Mouse (Mus musculus) midbrain, embryonic 10.5 days (tissue): ENCODE measurements at regions not wholly inside any gene's neighbourhood (a gene's known extent, or its start where the extent isn't known, plus 50 kb on each side); places are given as distances from the start of the nearest gene placed in this dataset.

Experiments
- DNase-seq: peaks from one replicate; pipeline ENCODE4 v3.0.0-alpha.2; 2017; ENCODE audit warnings: low spot score
- H3K27ac ChIP-seq: fragments of 300-500 bp; sonication (generic); replicated peaks from 2 replicates; pipeline ENCODE4 v1.5.1; 2016; ENCODE audit warnings: mild to moderate bottlenecking
- H3K27me3 ChIP-seq: fragments of 300-500 bp; sonication (generic); 2 replicates; pipeline ENCODE4 v1.6.1; 2016; ENCODE audit warnings: low read depth, mild to moderate bottlenecking; ENCODE audit not compliant: poor library complexity, severe bottlenecking
- H3K36me3 ChIP-seq: fragments of 300-500 bp; sonication (generic); 2 replicates; pipeline ENCODE4 v1.6.1; 2016; ENCODE audit warnings: mild to moderate bottlenecking, moderate library complexity
- H3K4me1 ChIP-seq: fragments of 300-500 bp; sonication (generic); 2 replicates; pipeline ENCODE4 v1.6.1; 2016
- H3K4me3 ChIP-seq: fragments of 300-500 bp; sonication (generic); 2 replicates; pipeline ENCODE4 v1.5.1; 2016; ENCODE audit warnings: mild to moderate bottlenecking, moderate library complexity
- H3K9me3 ChIP-seq: fragments of 300-500 bp; sonication (generic); replicated peaks from 2 replicates; pipeline ENCODE4 v1.6.1; 2016; ENCODE audit warnings: mild to moderate bottlenecking
- WGBS: fragments of 180-500 bp; shearing (Covaris S2); methylation state at CpG from one replicate; pipeline ENCODE4 v1.1.7; 2016; 5-methylcytosine and 5-hydroxymethylcytosine counted together

DNA sequence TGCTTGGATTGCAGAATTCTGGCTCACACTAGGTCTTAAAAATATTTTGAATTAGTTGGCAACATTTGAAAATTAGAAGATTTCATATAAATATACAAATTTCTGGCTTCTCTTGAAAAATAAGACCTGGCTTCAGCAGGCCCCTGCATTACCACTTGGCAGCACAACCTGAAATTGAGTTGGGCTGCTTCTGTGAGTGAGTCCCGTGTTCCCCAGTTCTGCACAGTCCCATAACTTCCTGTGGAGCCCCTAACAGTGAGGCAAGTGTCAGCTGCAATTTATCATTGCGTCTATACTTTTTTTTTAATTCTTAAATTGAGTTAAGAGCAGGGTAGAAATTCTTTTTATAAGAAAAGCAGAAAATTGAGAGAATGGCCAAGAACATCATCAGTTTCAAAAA is 164.8 kb downstream of the En1 start:
- Histone ChIP-seq H3K4me1 (peaks cover 10% of the 10 kb centered on the region), H3K4me3 (no peak overlapping the region), H3K36me3 (no peaks in the 10 kb centered on the region), H3K9me3 (no peaks in the 10 kb centered on the region), H3K27ac (no peak overlapping the region), H3K27me3 (no peaks in the 10 kb centered on the region)
- 94% methylated on average over 2 of the region's 2 CpGs for WGBS
- DNase-seq = no peak

GRCm38 (mm10) chr1:120771269-120771668 is 169.1 kb downstream of the En1 start:
- H3K36me3 ChIP-seq = no peaks in the 10 kb centered on the region
- H3K4me1 ChIP-seq = no peaks in the 10 kb centered on the region
- H3K4me3 ChIP-seq = no peak overlapping the region
- no peaks in the 10 kb centered on the region for H3K9me3 ChIP-seq
- no peaks in the 10 kb centered on the region for H3K27me3 ChIP-seq
- DNase-seq = no peak
- 84% methylated on average over 2 of the region's 2 CpGs for WGBS
- no peak overlapping the region for H3K27ac ChIP-seq

- no peak for DNase-seq
- Histone ChIP-seq H3K27ac (no peak overlapping the region), H3K36me3 (no peaks in the 10 kb centered on the region), H3K4me1 (no peaks in the 10 kb centered on the region), H3K9me3 (no peaks in the 10 kb centered on the region), H3K27me3 (no peaks in the 10 kb centered on the region), H3K4me3 (no peak overlapping the region)
- WGBS = 78% methylated on average over 2 of the region's 2 CpGs
Measured at GRCm38 (mm10) chr1:120776906-120777305, 174.7 kb downstream of the En1 start.

- Histone ChIP-seq H3K9me3 (no peaks in the 10 kb centered on the region), H3K4me3 (no peak overlapping the region), H3K36me3 (no peaks in the 10 kb centered on the region), H3K27ac (no peak overlapping the region), H3K27me3 (no peaks in the 10 kb centered on the region), H3K4me1 (no peaks in the 10 kb centered on the region)
- WGBS = 88% methylated on average over 2 of the region's 2 CpGs
- DNase-seq = no peak
Measured at GRCm38 (mm10) chr1:120777468-120777867, 175.2 kb downstream of the En1 start.

DNA sequence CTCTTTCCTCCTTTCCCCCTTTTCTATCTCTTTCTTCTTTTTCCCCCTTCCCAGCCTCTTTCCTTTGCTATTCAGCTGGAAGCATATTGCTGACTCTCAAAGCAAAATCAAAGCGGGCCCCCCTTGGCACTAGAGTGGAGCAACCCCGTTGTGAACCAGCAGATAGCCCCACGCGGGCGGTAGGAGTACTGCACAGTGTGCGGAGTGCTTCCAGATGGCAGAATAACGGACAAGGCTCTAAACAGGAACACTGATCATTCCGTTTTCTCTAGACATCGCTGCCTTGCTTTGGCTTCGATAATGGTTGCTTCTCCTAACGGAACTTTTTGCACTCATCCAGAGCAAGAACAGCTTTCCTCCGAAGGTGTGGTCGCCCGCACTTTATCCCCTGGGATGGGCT is 193.0 kb downstream of the En1 start:
- no peaks in the 10 kb centered on the region for H3K9me3 ChIP-seq
- no peak overlapping the region for H3K4me3 ChIP-seq
- no peak overlapping the region for H3K27ac ChIP-seq
- DNase-seq = peak; percentile 15
- 69% methylated on average over 14 of the region's 14 CpGs for whole genome bisulfite sequencing
- no peaks in the 10 kb centered on the region for H3K36me3 ChIP-seq
- H3K4me1 ChIP-seq = no peaks in the 10 kb centered on the region
- H3K27me3 ChIP-seq = no peaks in the 10 kb centered on the region

DNA sequence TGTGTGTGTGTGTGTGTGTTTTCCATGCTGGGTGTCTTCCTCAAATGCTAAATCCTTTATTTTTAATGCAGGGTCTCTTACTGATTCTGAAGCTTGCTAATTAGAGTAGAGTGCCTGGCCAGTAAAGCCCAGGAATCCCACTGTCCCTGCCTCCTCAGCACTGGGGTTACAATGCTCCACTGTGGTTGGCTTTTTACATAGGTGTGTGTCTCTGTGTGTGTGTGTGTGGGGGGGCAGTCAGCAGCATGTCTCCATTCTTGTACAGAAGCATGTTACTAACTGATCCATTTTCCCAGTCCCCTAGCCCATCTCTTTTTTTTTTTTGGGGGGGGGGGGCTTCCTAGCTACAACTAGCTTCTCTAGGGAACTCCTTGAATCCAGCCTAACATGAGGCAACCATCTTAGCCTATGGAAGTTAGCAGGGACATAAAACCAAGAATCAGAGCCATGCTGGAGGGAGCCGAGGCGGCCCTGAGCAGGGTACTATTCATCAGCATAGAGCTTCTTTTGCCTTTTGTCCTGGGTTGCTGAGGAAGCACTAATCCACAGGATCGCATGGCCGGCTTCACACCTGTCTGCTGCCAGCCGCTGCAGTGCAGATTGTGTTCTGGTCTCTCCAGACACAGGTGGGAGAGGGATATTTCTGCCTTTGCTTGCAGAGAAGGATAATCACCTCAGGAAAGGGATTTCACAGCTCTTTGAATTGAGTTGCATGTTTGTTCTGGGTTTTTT is 199.2 kb downstream of the En1 start:
- no peaks in the 10 kb centered on the region for H3K36me3 ChIP-seq
- 0 out of 2 replicates have a peak, but pooled peaks cover 4% of the 10 kb centered on the region for H3K27me3 ChIP-seq
- H3K4me1 ChIP-seq = peaks cover 14% of the 10 kb centered on the region
- no peak for DNase-seq
- no peaks in the 10 kb centered on the region for H3K9me3 ChIP-seq
- H3K4me3 ChIP-seq = no peak overlapping the region
- no peak overlapping the region for H3K27ac ChIP-seq
- 12% methylated on average over 5 of the region's 5 CpGs for WGBS

- no peak for DNase-seq
- Histone ChIP-seq H3K4me1 (peaks cover 14% of the 10 kb centered on the region), H3K9me3 (no peaks in the 10 kb centered on the region), H3K36me3 (no peaks in the 10 kb centered on the region), H3K27ac (no peak overlapping the region), H3K4me3 (no peak overlapping the region), H3K27me3 (0 out of 2 replicates have a peak, but pooled peaks cover 4% of the 10 kb centered on the region)
- WGBS = 67% methylated on average over 8 of the region's 8 CpGs
Measured at GRCm38 (mm10) chr1:120801980-120802364, 199.8 kb downstream of the En1 start.

GRCm38 (mm10) chr1:120814441-120814840 is 212.2 kb downstream of the En1 start:
- no peaks in the 10 kb centered on the region for H3K36me3 ChIP-seq
- H3K27ac ChIP-seq = no peak overlapping the region
- H3K9me3 ChIP-seq = no peaks in the 10 kb centered on the region
- no peaks in the 10 kb centered on the region for H3K27me3 ChIP-seq
- DNase-seq = no peak
- H3K4me3 ChIP-seq = no peak overlapping the region
- 91% methylated on average over 4 of the region's 4 CpGs for WGBS
- no peaks in the 10 kb centered on the region for H3K4me1 ChIP-seq

DNA sequence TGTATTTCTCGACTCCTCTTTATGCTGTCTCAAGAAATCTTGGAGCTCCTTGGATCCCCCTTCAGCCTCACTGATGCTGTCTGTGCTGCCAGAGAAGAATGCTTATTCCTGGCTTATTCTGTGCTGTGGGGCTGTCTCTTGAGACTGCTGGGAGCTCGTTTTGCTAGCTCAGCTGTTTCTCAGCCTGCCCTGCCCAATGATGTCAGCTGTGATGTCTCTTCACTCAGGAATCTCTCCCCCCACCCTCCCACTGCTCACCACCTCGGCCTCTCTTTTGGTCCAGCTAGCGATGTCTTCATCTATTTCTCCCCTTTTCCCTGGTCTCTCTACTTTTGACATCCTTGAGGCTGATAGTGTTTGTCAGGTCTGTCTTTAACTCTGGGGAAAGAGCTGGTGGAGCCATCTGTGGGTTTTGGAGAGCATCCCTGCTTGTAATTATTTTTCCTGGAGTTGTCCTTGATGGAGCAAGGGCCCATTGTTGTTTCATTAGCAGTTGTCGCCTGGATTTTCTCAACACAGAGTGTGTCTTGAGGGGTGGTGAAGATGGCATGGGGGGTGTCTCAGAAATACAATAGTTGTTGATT is 214.1 kb downstream of the En1 start:
- DNase-seq = no peak
- H3K4me1 ChIP-seq = no peaks in the 10 kb centered on the region
- H3K4me3 ChIP-seq = no peak overlapping the region
- no peaks in the 10 kb centered on the region for H3K9me3 ChIP-seq
- H3K36me3 ChIP-seq = no peaks in the 10 kb centered on the region
- H3K27me3 ChIP-seq = no peaks in the 10 kb centered on the region
- 70% methylated on average over 5 of the region's 5 CpGs for WGBS
- no peak overlapping the region for H3K27ac ChIP-seq

DNA sequence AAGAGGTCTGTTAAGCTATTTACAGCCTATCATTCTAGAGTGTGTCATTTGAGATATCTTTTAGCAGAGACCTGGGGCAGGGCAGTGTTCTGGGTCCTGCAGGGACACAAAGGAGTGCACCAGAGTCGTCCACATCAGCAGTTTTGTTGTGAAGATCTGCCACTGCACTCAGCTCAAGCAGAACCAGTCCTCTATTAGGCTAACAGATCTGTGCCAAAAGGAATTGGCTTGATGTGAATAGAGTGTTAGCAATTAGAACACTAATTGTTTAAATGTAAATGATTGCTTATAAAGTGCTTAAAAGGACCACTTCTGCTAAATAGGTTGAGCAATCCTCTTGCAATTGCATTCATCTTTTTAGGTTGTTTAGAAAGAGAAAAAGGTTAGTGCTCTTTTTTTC is 215.3 kb downstream of the En1 start:
- H3K4me1 ChIP-seq = no peaks in the 10 kb centered on the region
- no peaks in the 10 kb centered on the region for H3K9me3 ChIP-seq
- no peak overlapping the region for H3K4me3 ChIP-seq
- no peaks in the 10 kb centered on the region for H3K27me3 ChIP-seq
- 32% methylated on average over 1 of the region's 1 CpGs for WGBS
- no peak for DNase-seq
- H3K27ac ChIP-seq = no peak overlapping the region
- no peaks in the 10 kb centered on the region for H3K36me3 ChIP-seq

DNA sequence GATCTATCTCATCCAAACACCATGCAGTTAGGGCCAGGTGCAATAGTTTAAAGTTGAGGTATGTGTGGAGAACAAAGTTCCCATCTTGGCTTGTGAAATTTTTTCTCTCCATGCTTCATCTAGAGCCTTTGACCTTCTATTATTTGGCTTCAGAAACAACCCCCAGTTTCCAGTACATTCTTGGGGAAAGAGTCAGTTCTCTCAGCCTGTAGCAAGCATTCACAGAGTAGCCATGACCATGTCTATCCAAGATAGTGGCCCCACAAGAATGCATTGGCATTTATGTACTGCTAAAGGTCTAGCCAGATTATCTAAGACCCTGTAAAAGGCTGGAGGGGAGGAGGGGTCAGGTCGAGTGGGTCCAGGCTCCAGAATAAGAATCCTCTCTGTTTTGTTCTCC is 229.8 kb downstream of the En1 start:
- H3K9me3 ChIP-seq = no peaks in the 10 kb centered on the region
- no peaks in the 10 kb centered on the region for H3K4me1 ChIP-seq
- no peak for DNase-seq
- H3K4me3 ChIP-seq = no peak overlapping the region
- no peak overlapping the region for H3K27ac ChIP-seq
- H3K36me3 ChIP-seq = no peaks in the 10 kb centered on the region
- H3K27me3 ChIP-seq = no peaks in the 10 kb centered on the region
- 62% methylated on average over 1 of the region's 1 CpGs for WGBS

- WGBS = 86% methylated on average over 7 of the region's 7 CpGs
- H3K27me3 ChIP-seq = no peaks in the 10 kb centered on the region
- H3K4me1 ChIP-seq = no peaks in the 10 kb centered on the region
Measured at GRCm38 (mm10) chr1:120842596-120842995, 240.4 kb downstream of the En1 start.

GRCm38 (mm10) chr1:120846146-120846545 is 243.9 kb downstream of the En1 start:
- H3K36me3 ChIP-seq = no peaks in the 10 kb centered on the region
- H3K9me3 ChIP-seq = no peaks in the 10 kb centered on the region
- no peak for DNase-seq
- H3K4me3 ChIP-seq = no peak overlapping the region
- 76% methylated on average over 2 of the region's 2 CpGs for WGBS
- H3K4me1 ChIP-seq = peaks cover 3% of the 10 kb centered on the region; the same call in 1 of the 2 replicates
- H3K27ac ChIP-seq = no peak overlapping the region
- H3K27me3 ChIP-seq = no peaks in the 10 kb centered on the region

More at GRCm38 (mm10) chr1:120842596-120842995, 240.4 kb downstream of the En1 start:
- no peak overlapping the region for H3K27ac ChIP-seq
- no peak for DNase-seq
- H3K36me3 ChIP-seq = no peaks in the 10 kb centered on the region
- no peak overlapping the region for H3K4me3 ChIP-seq
- H3K9me3 ChIP-seq = no peaks in the 10 kb centered on the region
